Mouse (Mus musculus) liver, embryonic 14.5 days (tissue): ENCODE measurements at regions not wholly inside any gene's neighbourhood (a gene's known extent, or its start where the extent isn't known, plus 50 kb on each side); places are given as distances from the start of the nearest gene placed in this dataset.

ENCODE experiments used
- ATAC-seq: fragments of 200-750 bp; cut with Nextera tagmentation; 2 replicates; pipeline ENCODE4 v1.8.0; 2017; ENCODE audit warnings: moderate number of reproducible peaks, mild to moderate bottlenecking, moderate library complexity; ENCODE audit not compliant: insufficient read depth
- DNase-seq, 3 experiments: peaks; one replicate each; pipeline ENCODE4 v3.0.0-alpha.2; 2012 to 2013; ENCODE audit warnings: low read depth in 3 of 3, low spot score in 3 of 3
- H3K27ac ChIP-seq: fragments of 300-500 bp; sonication (generic); 2 replicates; pipeline ENCODE4 v1.5.1; 2014; ENCODE audit warnings: moderate library complexity, mild to moderate bottlenecking, control low read depth, inconsistent platforms
- H3K27me3 ChIP-seq: fragments of 300-500 bp; sonication (generic); 2 replicates; pipeline ENCODE4 v1.6.1; 2014; ENCODE audit warnings: mild to moderate bottlenecking, low read length, moderate library complexity; ENCODE audit not compliant: control insufficient read depth, insufficient read depth
- H3K36me3 ChIP-seq: fragments of 300-500 bp; sonication (generic); replicated peaks from 2 replicates; pipeline ENCODE4 v1.6.1; 2014; ENCODE audit warnings: low read depth; ENCODE audit not compliant: control insufficient read depth, insufficient read depth
- H3K4me1 ChIP-seq, 2 experiments: fragments of 200-500 bp in 1 of 2; fragments of 300-500 bp in 1 of 2; sonication (generic) in 1 of 2; replicated peaks; 2 replicates each; pipeline ENCODE4 v1.6.1; 2012 to 2014; ENCODE audit warnings: antibody characterized with exemption in 1 of 2, inconsistent platforms in 1 of 2, low read length in 1 of 2; ENCODE audit not compliant: control insufficient read depth in 2 of 2, insufficient read depth in 2 of 2
- H3K4me2 ChIP-seq: fragments of 300-500 bp; sonication (generic); 2 replicates; pipeline ENCODE4 v1.6.1; 2014; ENCODE audit warnings: low read depth, mild to moderate bottlenecking, control low read depth, moderate library complexity
- H3K4me3 ChIP-seq, 2 experiments: fragments of 200-500 bp in 1 of 2; fragments of 300-500 bp in 1 of 2; sonication (generic) in 1 of 2; 2 replicates each; pipeline ENCODE4 v1.5.1; 2012 to 2014; ENCODE audit warnings: low read depth in 2 of 2, low read length in 2 of 2, mild to moderate bottlenecking in 2 of 2, control low read depth in 1 of 2, inconsistent platforms in 1 of 2, moderate library complexity in 1 of 2; ENCODE audit not compliant: insufficient read depth in 1 of 2
- H3K9ac ChIP-seq: fragments of 300-500 bp; sonication (generic); replicated peaks from 2 replicates; pipeline ENCODE4 v1.6.1; 2014; ENCODE audit warnings: mild to moderate bottlenecking, control low read depth, moderate library complexity
- H3K9me3 ChIP-seq: fragments of 300-500 bp; sonication (generic); 2 replicates; pipeline ENCODE4 v1.6.1; 2016; ENCODE audit warnings: low read length, mixed read lengths; ENCODE audit not compliant: control insufficient read depth
- CTCF ChIP-seq: IDR thresholded peaks from 2 replicates; pipeline ENCODE4 v1.5.1; 2016; ENCODE audit warnings: antibody characterized with exemption, low read depth, control low read depth
- EP300 ChIP-seq: IDR thresholded peaks from 2 replicates; pipeline ENCODE4 v1.6.1; 2016; ENCODE audit warnings: antibody characterized with exemption, low read depth
- WGBS: fragments of 180-500 bp; shearing (Covaris S2); extraction: QIAGEN DNeasy Blood & Tissue Kit; methylation state at CpG from one replicate; pipeline ENCODE4 v1.1.7; 2014; ENCODE audit not compliant: insufficient replicate concordance; 5-methylcytosine and 5-hydroxymethylcytosine counted together

DNA sequence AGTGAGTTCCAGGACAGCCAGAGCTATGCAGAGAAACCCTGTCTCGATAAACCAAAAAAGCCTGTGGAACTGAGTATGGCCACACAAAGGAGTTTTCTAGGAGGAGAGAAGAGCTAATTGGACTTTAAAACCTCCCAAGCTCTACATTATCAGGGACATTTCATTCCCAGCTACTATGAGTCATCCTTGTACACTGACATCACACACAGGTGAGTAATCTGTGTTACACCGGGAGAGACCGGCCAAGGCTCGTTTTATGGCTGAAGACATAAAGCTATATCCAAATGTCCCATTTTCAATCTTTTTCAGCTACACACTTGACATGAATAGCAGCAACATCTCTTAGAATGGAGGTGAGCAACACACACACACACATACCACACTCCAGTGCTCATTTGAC is 229.5 kb downstream of the Ankrd16 start:
- Histone ChIP-seq H3K4me1 (no peaks in the 10 kb centered on the region), H3K27me3 (no peaks in the 10 kb centered on the region), H3K9ac (no peak overlapping the region), H3K4me2 (no peak overlapping the region), H3K36me3 (no peaks in the 10 kb centered on the region), H3K9me3 (no peaks in the 10 kb centered on the region), H3K27ac (no peak overlapping the region), H3K4me3 (no peak overlapping the region)
- no peak for TF ChIP-seq CTCF
- TF ChIP-seq EP300: no peak
- ATAC-seq (no peak), DNase-seq (no peak)
- 76% methylated on average over 4 of the region's 4 CpGs for WGBS

DNA sequence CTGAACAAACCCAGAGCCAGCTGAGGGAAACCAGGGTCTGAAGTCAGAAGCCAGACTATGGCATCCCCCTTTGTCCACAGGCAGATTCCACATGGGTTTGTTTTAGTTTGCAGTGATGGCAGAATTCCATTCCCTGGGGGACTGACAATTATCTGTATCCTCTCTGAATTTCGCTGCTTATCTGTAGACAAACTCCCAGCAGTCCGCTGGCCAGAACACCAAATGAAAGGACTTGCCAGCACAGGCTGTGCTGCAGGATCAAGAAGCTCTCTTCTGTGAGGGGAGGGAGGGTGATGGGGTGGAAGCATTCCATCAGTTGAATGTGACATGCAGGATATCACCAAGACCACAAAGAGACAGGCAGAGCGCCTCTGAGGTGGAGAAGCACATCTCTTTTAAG is 233.8 kb downstream of the Ankrd16 start:
- Histone ChIP-seq H3K27me3 (no peaks in the 10 kb centered on the region), H3K4me2 (no peak overlapping the region), H3K4me1 (no peaks in the 10 kb centered on the region), H3K36me3 (no peaks in the 10 kb centered on the region), H3K27ac (no peak overlapping the region), H3K9me3 (no peaks in the 10 kb centered on the region), H3K4me3 (no peak overlapping the region), H3K9ac (no peak overlapping the region)
- DNase-seq (no peak), ATAC-seq (no peak)
- TF ChIP-seq CTCF (no peak), EP300 (no peak)
- WGBS: 31% methylated on average over 3 of the region's 3 CpGs

DNA sequence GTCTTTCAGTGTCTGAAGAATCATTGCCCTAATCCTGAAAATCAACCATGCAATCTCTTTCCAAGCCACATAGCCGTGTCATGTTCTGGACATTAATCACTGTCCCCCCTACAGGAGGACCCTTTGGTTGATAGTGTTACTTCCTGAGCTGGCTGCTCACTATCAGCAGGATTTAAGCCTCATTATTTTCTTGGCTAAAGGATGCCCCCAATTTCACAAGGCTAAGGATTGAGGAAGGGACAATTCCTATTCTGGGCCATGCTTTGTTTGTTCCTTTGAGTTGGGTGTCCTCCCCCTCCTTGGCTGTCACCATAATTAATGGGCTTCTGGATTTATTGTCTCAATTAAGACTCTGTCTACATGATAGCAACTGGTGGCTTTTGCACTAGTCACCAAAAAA is 241.9 kb downstream of the Ankrd16 start:
- DNase-seq (no peak), ATAC-seq (no peak)
- Histone ChIP-seq H3K27me3 (no peaks in the 10 kb centered on the region), H3K9me3 (no peaks in the 10 kb centered on the region), H3K4me1 (no peaks in the 10 kb centered on the region), H3K9ac (no peak overlapping the region), H3K27ac (no peak overlapping the region), H3K4me3 (no peak overlapping the region), H3K4me2 (no peak overlapping the region), H3K36me3 (no peaks in the 10 kb centered on the region)
- 22% methylated on average over 1 of the region's 1 CpGs for WGBS
- TF ChIP-seq CTCF: no peak
- TF ChIP-seq EP300: no peak

DNA sequence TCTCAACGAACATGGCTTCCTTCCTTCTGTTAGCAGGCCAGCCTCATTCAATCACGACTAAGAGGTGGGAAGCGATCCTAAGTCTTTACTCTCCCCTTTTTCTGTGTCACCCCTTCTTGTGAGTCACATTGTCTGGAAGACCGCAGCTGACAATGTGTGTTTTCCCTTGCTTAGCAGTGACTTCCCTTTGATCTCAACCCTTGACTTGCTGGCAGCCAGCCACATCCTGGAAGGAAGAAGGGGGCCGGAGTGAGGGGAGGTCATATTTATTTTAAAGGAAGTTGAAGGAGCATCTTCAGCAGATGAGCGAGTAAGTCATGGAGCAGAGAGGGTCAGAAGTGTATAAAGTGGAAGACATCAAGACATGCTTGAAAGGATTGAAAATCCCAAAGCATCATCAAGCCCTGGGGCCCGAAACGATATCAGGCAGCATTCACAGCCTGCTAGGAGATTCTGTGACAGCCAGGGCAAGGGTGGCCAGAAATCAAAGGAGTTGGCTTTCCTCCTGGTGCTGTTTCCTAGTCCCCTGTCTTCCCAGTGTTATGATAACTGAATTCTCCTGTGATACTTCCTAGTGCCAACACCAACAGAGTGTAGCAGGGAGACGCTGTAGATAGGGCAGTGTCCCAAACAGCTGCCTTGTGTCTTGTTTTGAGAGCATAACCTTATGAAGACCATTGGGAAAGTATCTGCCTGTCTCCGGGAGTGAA is 245.9 kb downstream of the Ankrd16 start:
- ATAC-seq: peak; percentile 52; the same call in 1 of the 2 replicates
- H3K4me1 ChIP-seq: no peaks in the 10 kb centered on the region
- H3K27ac ChIP-seq: no peak overlapping the region
- no peak for DNase-seq
- H3K9me3 ChIP-seq: no peaks in the 10 kb centered on the region
- WGBS: 14% methylated on average over 10 of the region's 10 CpGs
- no peak overlapping the region for H3K9ac ChIP-seq
- no peak overlapping the region for H3K4me3 ChIP-seq
- TF ChIP-seq CTCF: no peak
- TF ChIP-seq EP300: no peak
- no peak overlapping the region for H3K4me2 ChIP-seq
- H3K27me3 ChIP-seq: no peaks in the 10 kb centered on the region
- no peaks in the 10 kb centered on the region for H3K36me3 ChIP-seq

DNA sequence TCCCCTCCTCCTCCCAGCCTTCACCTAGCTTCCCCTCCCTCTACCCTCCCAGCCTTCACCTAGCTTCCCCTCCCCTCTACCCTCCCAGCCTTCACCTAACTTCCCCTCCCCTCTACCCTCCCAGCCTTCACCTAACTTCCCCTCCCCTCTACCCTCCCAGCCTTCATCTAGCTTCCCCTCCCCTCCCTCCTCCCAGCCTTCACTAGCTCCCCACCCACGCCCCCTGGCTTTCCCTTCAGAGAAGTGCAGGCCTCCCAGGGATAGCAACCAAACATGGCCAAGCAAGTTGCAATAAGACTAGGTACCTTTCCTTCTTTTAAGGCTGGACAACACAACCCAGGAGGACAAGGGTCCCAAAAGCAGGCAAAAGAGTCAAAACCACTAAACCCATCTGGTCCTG is 248.5 kb downstream of the Ankrd16 start:
- DNase-seq (no peak), ATAC-seq (no peak)
- H3K27me3 ChIP-seq: no peaks in the 10 kb centered on the region
- H3K36me3 ChIP-seq: no peaks in the 10 kb centered on the region
- no peak overlapping the region for H3K27ac ChIP-seq
- H3K9ac ChIP-seq: no peak overlapping the region
- peak; percentile 15; the same call in 1 of the 2 replicates for TF ChIP-seq CTCF
- TF ChIP-seq EP300: no peak
- H3K4me3 ChIP-seq: no peak overlapping the region
- WGBS: 24% methylated on average over 1 of the region's 1 CpGs
- no peaks in the 10 kb centered on the region for H3K9me3 ChIP-seq
- H3K4me1 ChIP-seq: no peaks in the 10 kb centered on the region
- no peak overlapping the region for H3K4me2 ChIP-seq
